Mouse (Mus musculus) Patski (cell line): Measurements from ENCODE around the gene Speer4f1. TPM values are rescaled to one million over a fixed set of nuclear protein-coding genes. Genes with fewer than 3 reads are reported as not detected.
"Not testable (repeated sequence)": the region's sequence is repeated elsewhere in the genome, so short reads cannot be mapped to it uniquely, and the experiment has no call there.

Experiments
- ATAC-seq: fragments of 100-300 bp; one replicate; pipeline ENCODE4 v1.8.0; 2021
- CTCF ChIA-PET: fragments of 350-600 bp; sonication (Branson Sonifier 250); formaldehyde crosslinking; loops from one replicate; lab custom pipeline; 2022; ENCODE audit warnings: inconsistent platforms; lab: Charles Lee
- POLR2A ChIA-PET: fragments of 350-600 bp; sonication (Branson Sonifier 250); formaldehyde crosslinking; loops from one replicate; lab custom pipeline; 2022; ENCODE audit warnings: antibody characterized with exemption, inconsistent platforms; lab: Charles Lee
- DNase-seq: peaks from one replicate; pipeline ENCODE4 v3.0.0-alpha.2; 2011; ENCODE audit warnings: low read depth, low spot score
- H3K27me3 ChIP-seq: fragments of 371-371 bp; one replicate; pipeline ENCODE4 v1.5.1; 2021
- CTCF ChIP-seq: fragments of 100-300 bp; IDR thresholded peaks from one replicate; pipeline ENCODE4 v1.5.1; 2021
- in situ Hi-C: fragments of 300-500 bp; cut with MboI; formaldehyde crosslinking; loops from 3 replicates; pipeline ENCODE4 v1.11.1; 2018; ENCODE audit warnings: low pct_unique_long_range_greater_than_20kb, mixed read lengths
- polyA plus RNA-seq: library from polyadenylated mRNA; unstranded; gene quantifications from one replicate; pipeline ENCODE4 v1.2.3, GENCODE M21; 2021

The Speer4f1 gene
- not detected for polyA plus RNA-seq

DNA sequence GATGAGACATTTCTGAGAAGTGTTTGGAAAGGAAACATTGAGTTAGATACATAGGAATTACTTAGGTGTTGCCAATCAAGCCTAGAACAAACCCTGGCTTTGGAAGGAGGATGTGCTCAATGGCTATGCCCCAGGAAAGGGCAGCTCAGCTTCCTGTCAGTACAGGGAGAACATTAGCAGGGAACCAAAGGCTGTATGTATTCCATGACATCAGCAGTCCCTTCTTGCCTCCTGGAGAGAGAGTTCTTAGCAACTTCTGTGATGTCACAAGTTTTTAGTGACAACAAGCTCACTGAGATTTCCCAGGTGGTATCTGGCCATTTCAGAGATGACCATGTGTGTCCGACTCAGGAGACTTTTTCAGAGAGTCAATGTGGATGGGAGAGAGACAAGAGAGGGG lies at the start of gene Speer4f1:
Gene Speer4f1 (plus strand): TSS at position 301 of the 400 bp plus-strand sequence.
- DNase-seq, POLR2A ChIA-PET, in situ Hi-C loops, CTCF ChIA-PET, H3K27me3 ChIP-seq, ATAC-seq: not testable (repeated sequence)

- ChIA-PET CTCF (interaction anchor here (0.9 to 1.5 kb wide), 3 partner anchors 10 to 60 kb away, joined by 3 to 4 read pairs (median 3); no protein-coding TSS in a partner anchor), POLR2A (no interaction called here)
- in situ Hi-C loops, result no loop called here
These were observed 49.0 kb upstream of the Speer4f1 start for GRCm38 (mm10) chr5:17426930-17427329.

DNA sequence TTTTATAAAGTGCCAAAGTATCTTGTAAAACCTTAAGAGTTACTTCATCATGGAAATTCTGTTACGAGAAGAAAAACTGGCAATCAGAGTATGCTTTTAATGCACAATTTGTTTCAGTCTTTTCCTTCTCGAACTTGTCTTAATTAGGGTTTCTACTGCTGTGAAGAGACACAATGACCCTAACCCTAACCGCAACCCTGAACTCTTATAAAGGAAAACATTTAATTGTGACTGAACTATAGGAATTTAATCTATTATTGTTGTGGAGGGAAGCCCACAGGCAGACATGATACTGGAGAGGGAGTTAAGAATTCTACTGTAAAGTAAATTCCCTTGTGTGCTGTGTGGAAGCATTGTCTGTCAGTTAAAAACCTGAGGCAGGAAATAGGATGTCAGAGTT lies 41.2 kb upstream of the Speer4f1 start:
- in situ Hi-C loops, result no loop called here
- TF ChIP-seq CTCF, result no peak
- ChIA-PET CTCF (interaction anchor here (1.1 to 1.3 kb wide), 2 partner anchors 9 to 12 kb away, joined by 3 read pairs; no protein-coding TSS in a partner anchor), POLR2A (no interaction called here)
- DNase-seq (no peak), ATAC-seq (no peak)
- no peaks in the 10 kb centered on the region for H3K27me3 ChIP-seq

More at GRCm38 (mm10) chr5:17426930-17427329, 49.0 kb upstream of the Speer4f1 start:
- no peak for TF ChIP-seq CTCF
- ATAC-seq, result no peak
- no peaks in the 10 kb centered on the region for H3K27me3 ChIP-seq
- DNase-seq, result no peak

DNA sequence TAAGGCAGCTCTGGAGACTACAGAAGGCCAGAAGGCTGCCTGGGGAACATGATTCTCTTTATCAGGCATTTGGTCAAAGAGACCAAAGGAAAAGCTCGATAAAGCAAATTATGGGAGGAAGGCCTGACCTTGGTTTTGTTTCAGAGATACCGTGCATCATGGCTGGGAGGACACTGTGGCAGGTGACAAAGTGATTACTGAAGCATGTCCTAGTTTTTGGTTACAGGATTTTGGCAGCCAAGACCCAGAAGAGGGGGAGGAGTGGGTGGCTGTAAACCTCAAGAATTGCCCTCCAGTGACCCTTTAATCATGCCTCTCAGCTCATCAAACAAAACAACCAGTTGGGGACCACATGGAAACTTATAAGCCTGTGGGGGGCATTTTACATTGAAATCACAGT lies 39.7 kb upstream of the Speer4f1 start:
- ATAC-seq (peak; percentile 12), DNase-seq (peak; percentile 13)
- no peak for TF ChIP-seq CTCF
- in situ Hi-C loops, result no loop called here
- ChIA-PET POLR2A (interaction anchor here (0.6 kb wide), 2 partner anchors 36 to 225 kb away, joined by 3 read pairs; no protein-coding TSS in a partner anchor), CTCF (interaction anchor here (0.9 to 1.2 kb wide), 5 partner anchors 9 to 141 kb away, joined by 3 to 5 read pairs (median 4); no protein-coding TSS in a partner anchor)
- no peaks in the 10 kb centered on the region for H3K27me3 ChIP-seq

DNA sequence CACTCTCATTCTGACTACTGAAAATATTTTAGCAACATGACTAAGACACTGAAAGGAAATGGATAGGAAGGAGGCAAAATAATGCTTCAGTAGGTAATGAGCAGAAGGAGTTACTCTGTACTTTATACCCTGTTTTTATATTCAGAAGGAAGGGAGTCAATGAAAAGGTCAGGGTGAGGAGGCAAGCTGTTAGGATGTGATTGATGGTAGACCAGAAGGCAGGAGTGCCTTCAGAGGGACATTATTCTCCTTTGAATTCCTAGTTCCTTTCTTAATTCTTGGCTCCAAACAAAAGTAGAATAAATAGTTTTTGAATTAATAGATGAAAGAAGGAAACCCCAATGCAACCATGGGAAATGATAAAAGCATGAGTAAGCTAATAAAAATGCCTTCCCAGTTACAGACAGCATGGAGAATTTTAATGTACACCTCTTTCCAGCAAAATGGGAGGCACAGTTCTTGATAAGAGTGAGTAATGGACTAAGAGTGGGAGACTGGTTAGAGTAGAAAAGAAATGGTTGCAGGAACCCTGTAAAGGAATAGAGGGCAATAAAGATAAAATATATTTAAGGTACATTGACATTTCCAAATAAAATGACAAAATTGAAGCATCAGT lies 36.3 kb upstream of the Speer4f1 start:
- ChIA-PET CTCF (no interaction called here), POLR2A (no interaction called here)
- DNase-seq (no peak), ATAC-seq (no peak)
- no peak for TF ChIP-seq CTCF
- in situ Hi-C loops, result no loop called here
- H3K27me3 ChIP-seq, result no peaks in the 10 kb centered on the region

DNA sequence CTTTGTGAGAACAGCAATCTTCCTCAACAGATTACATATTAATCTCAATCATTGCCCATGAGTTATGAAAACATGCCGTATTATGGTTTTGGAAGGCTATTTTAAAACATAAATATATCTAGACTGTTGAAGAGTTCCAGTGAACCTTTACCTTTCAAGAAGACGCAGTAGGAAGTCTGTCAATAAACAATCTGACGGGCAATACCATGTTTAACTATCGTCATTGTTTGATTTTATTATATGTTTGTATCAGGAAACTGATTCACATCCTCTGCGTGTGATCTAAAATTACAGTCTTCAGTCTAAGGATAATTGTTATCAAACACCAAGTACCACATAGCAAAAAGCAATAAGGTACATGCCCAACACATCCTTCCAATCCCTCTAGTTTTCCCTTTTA lies 21.8 kb upstream of the Speer4f1 start:
- no peak for ATAC-seq
- POLR2A ChIA-PET, result interaction anchor here (0.6 kb wide), 1 partner anchor 559 kb away, joined by 3 read pairs; no protein-coding TSS in a partner anchor

GRCm38 (mm10) chr5:17454952-17455586 lies 20.8 kb upstream of the Speer4f1 start:
- ATAC-seq (no peak), DNase-seq (no peak)
- no peaks in the 10 kb centered on the region for H3K27me3 ChIP-seq
- no peak for TF ChIP-seq CTCF
- POLR2A ChIA-PET, result no interaction called here
- in situ Hi-C loops, result no loop called here
- CTCF ChIA-PET, result no interaction called here

More for the DNA sequence above, 21.8 kb upstream of the Speer4f1 start:
- in situ Hi-C loops, result no loop called here
- TF ChIP-seq CTCF, result no peak
- DNase-seq, result no peak
- H3K27me3 ChIP-seq, result no peaks in the 10 kb centered on the region
- CTCF ChIA-PET, result no interaction called here

- no peak for DNase-seq
- ATAC-seq, result no peak
- H3K27me3 ChIP-seq, result no peaks in the 10 kb centered on the region
- ChIA-PET POLR2A (no interaction called here), CTCF (no interaction called here)
- no peak for TF ChIP-seq CTCF
- in situ Hi-C loops, result no loop called here
These were observed 19.2 kb upstream of the Speer4f1 start for GRCm38 (mm10) chr5:17456671-17457070.

GRCm38 (mm10) chr5:17468120-17468519 lies 7.8 kb upstream of the Speer4f1 start:
- in situ Hi-C loops, DNase-seq: not testable (repeated sequence)

GRCm38 (mm10) chr5:17476476-17476875 lies 578 bp downstream of the Speer4f1 start:
- ChIA-PET CTCF (no interaction called here), POLR2A (no interaction called here)
- ATAC-seq (no peak), DNase-seq (no peak)
- in situ Hi-C loops, result no loop called here
- no peak for TF ChIP-seq CTCF
- H3K27me3 ChIP-seq, result no peaks in the 10 kb centered on the region

More at GRCm38 (mm10) chr5:17468120-17468519, 7.8 kb upstream of the Speer4f1 start:
- H3K27me3 ChIP-seq, POLR2A ChIA-PET, CTCF ChIA-PET, ATAC-seq: not testable (repeated sequence)

DNA sequence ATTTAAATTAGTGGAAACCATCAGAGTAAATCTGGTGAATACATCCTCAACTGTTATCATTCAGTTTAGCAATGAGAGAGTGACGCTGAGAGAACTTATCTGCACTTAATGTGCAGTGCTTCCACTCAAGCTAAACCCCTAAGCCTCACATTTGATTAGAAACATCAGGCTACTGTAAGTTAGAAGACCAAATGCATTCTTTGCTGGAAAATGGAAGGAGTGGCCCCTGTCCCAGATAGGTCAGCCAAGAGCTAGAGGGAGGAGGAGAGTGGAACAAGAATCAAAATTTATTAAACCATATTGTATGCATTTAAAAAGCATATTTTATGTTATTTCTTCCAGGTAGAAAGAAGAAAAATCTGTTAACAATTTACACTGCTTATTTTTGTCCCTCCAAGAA lies 14.0 kb downstream of the Speer4f1 start:
- no peak for ATAC-seq
- no peak for DNase-seq
- in situ Hi-C loops, result no loop called here
- POLR2A ChIA-PET, result interaction anchor here (0.8 kb wide), 1 partner anchor 402 kb away, joined by 5 read pairs; no protein-coding TSS in a partner anchor
- CTCF ChIA-PET, result no interaction called here
- no peak for TF ChIP-seq CTCF
- H3K27me3 ChIP-seq, result no peaks in the 10 kb centered on the region
